Mouse (Mus musculus) G1E (cell line): ENCODE data around the gene AL732309.1.

Source experiments
- CTCF ChIP-seq: IDR thresholded peaks from 2 replicates; pipeline ENCODE4 v1.5.1; 2012; ENCODE audit warnings: low read depth, low read length, inconsistent platforms, mixed read lengths
- POLR2AphosphoS5 ChIP-seq: IDR thresholded peaks from 2 replicates; pipeline ENCODE4 v1.6.1; 2012; ENCODE audit warnings: low read depth, low read length, inconsistent platforms; ENCODE audit not compliant: insufficient replicate concordance

DNA sequence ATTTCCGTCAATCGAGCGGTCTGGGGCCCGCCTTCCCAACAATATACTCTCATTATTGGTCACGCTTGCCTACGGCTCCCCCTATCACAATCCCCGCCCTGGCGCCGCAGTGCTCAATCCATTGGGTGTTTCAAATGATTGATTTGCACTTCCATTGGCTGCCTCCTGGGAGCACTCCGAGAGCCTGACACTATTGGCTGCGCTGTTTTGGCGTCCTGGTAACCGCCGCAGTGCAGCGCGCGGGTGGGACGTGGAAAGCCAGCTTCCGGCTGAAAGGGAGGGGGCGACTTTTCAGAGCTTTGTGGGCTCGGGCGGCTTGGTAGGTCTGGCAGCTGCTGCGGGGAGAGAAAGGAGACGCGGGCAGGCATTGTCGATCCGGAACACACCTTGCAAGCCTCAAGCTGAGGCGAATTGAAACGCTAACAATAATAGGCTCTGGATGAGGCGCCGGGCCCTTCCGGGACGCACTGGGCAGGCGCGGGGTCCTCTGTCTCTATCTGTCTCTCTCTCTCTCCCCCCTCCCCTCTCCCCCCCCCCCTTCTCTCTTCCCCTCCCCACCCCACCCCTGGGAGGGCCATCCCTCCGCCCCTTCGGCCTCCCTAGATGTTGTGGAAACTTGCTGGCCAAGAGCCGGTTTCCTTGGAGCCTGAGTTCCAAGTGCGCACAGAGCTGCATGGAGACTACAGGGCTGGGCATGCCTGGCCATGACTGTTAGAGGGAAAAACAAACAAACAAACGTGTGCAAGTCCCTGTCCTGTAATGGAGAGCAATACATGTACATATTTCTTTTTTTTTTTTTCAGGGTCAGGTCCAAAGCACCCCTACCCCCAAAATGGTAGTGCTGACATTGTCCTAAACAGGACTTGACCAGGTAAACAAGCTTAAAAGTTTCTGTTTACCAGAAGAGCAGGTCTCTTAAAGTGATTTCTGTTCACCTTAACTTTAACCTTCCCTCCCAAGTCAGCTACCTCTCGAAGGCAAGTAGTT, 21.6 kb downstream of the AL732309.1 start:
- TF ChIP-seq POLR2AphosphoS5 (no peak), CTCF (no peak)
